Mouse (Mus musculus): Measurements from ENCODE around the gene Hist1h4f. TPM values are rescaled to one million over a fixed set of nuclear protein-coding genes. Genes with fewer than 3 reads are reported as not detected.

Hist1h4f gene
- polyA plus RNA-seq (2014; fragmentation: Illumina TruSeq; extraction: RNeasy Lipid Tissue Mini Kit (QIAGEN cat#74804)) = not detected

GRCm38 (mm10) chr13:23551146-23551834 is at the start of gene Hist1h4f:
Hist1h4f (minus strand) TSS chr13:23551648.

DNA sequence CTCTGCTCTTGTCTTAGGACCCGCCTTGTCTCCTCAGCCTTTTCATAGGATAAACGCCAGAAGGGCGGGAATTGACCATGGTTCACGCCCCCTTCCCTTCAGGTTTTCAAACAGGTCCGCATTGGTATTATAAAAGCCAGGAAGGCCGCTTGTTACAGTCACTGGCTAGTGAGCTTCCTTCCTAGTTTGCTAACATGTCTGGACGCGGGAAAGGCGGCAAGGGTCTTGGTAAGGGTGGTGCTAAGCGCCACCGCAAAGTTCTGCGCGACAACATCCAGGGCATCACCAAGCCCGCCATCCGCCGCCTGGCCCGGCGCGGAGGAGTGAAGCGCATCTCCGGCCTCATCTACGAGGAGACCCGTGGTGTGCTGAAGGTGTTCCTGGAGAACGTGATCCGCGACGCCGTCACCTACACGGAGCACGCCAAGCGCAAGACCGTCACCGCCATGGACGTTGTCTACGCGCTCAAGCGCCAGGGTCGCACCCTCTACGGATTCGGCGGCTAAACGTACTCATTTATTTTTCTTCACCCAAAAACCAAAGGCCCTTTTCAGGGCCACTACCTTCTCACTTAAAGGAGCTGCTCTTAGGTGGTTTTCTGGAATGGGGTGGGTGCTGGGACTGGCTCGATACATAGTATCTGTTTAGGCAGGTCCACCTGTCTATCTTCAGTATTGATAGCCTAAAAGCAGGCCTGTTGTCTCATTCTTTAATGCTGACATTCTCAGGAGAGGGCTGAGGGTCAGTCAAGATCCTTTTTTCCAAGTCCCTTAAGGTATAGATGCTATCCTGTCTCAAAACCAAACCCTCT is 30.2 kb upstream of the Hist1h4f start, which contains the start of gene Hist1h4d:
Hist1h4d (plus strand) TSS at position 191 of the 811 bp plus-strand sequence.

DNA sequence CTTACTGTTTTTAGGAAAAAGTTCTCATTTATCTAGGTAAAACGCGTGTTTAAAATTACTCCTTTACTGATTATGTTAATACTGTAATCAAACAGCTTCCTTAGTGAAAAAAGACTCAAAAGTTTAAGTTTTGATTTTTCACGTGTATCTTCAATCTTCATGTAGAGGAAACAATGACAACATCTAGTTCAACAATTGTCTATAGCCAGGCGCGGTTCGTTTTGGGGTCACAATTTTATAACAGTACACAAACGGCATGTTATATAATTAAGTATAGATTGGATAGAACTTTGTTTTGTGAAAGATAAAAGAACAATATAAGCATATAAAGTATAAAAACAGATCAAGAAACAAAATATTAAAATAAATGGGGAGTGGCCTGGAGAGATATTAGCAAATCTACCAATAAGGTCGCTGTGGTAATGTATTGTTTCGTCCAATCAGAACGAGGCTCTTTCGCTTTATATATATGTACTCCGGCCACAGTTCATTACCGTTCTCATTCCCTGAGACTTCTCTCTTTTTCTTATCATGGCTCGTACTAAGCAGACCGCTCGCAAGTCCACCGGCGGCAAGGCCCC is 23.9 kb upstream of the Hist1h4f start, which contains the start of gene Hist1h3d:
Hist1h3d (plus strand) TSS at position 493 of the 581 bp plus-strand sequence.

GRCm38 (mm10) chr13:23573898-23574524 is 22.6 kb upstream of the Hist1h4f start, which contains the start of the genes Hist1h2bf and Hist1h2ad:
Hist1h2bf (minus strand) TSS chr13:23574196.
Hist1h2ad (plus strand) TSS chr13:23574381.

GRCm38 (mm10) chr13:23571022-23571503 is 19.6 kb upstream of the Hist1h4f start, which contains the start of the genes Hist1h2ae and Hist1h2bg:
Hist1h2ae (minus strand) TSS chr13:23571220.
Hist1h2bg (plus strand) TSS chr13:23571396.

DNA sequence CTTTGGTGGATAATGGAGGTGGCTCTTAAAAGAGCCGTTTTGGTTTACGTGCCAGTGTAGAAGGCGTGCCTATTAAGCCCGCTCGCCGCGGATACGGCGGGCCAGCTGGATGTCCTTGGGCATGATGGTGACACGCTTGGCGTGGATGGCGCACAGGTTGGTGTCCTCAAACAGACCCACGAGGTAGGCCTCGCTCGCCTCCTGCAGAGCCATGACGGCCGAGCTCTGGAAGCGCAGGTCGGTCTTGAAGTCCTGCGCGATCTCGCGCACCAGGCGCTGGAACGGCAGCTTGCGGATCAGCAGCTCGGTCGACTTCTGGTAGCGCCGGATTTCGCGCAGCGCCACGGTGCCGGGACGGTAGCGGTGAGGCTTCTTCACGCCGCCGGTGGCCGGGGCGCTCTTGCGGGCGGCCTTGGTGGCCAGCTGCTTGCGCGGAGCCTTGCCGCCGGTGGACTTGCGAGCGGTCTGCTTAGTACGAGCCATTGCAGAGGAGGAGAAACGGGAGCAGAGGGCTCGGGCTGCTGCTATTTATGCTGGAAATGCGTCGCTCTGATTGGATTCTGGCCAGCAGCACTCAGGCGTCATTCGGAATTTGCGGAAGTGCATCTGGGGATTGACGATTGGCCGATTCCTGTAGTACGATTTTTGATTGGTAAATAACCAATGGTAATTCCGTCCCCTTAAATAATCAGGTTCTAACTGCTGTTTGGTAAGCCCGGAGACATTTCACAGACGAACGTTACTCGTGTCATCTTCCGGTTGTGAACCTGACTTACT is 10.6 kb upstream of the Hist1h4f start, which contains the start of gene Hist1h3e:
Hist1h3e (minus strand) TSS at position 487 of the 777 bp plus-strand sequence.

DNA sequence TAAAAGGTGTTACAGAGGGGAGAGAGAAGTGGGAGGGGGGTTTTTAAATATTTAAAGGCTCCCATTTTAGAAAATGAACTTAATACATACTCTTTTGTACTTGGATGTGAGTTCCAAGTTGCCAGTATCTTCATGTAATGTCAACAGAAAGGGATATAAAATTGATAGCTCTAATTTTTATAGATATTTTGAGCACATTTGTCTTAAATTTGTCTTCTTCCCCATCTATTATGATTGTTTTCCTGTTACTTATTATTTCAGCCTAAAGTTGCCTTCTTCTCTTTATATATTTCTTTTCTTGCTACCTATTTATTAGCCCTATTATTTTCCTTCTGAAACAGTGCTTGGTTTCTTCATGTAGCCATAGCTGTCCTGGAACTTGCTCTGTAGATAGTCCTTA is 1.5 kb upstream of the Hist1h4f start, which contains the start of gene Hist1h1d:
Hist1h1d (plus strand) TSS at position 301 of the 400 bp plus-strand sequence.

GRCm38 (mm10) chr13:23543965-23544786 is 7.3 kb downstream of the Hist1h4f start, which contains the start of gene Hist1h3f:
Hist1h3f (plus strand) TSS chr13:23544052.

DNA sequence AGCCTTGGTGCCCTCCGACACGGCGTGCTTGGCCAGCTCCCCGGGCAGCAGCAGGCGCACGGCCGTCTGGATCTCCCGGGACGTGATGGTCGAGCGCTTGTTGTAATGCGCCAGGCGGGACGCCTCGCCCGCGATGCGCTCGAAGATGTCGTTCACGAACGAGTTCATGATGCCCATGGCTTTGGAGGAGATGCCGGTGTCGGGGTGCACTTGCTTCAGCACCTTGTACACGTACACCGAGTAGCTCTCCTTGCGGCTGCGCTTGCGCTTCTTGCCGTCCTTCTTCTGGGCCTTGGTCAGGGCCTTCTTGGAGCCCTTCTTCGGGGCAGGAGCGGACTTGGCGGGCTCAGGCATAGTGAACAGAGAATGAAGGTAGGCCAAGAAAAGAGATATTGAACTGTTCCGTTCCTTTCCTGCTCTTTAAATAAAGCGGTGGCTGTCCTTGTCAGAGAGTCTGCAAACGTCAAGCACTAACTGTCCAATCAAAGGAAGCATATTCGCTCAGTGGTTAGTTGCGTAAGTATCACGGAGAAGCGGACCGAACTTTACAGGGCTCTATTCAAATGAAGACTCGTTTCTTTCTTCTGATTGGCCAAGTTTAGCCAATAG is 8.3 kb downstream of the Hist1h4f start, which contains the start of gene Hist1h2bh:
Hist1h2bh (minus strand) TSS at position 394 of the 609 bp plus-strand sequence.

DNA sequence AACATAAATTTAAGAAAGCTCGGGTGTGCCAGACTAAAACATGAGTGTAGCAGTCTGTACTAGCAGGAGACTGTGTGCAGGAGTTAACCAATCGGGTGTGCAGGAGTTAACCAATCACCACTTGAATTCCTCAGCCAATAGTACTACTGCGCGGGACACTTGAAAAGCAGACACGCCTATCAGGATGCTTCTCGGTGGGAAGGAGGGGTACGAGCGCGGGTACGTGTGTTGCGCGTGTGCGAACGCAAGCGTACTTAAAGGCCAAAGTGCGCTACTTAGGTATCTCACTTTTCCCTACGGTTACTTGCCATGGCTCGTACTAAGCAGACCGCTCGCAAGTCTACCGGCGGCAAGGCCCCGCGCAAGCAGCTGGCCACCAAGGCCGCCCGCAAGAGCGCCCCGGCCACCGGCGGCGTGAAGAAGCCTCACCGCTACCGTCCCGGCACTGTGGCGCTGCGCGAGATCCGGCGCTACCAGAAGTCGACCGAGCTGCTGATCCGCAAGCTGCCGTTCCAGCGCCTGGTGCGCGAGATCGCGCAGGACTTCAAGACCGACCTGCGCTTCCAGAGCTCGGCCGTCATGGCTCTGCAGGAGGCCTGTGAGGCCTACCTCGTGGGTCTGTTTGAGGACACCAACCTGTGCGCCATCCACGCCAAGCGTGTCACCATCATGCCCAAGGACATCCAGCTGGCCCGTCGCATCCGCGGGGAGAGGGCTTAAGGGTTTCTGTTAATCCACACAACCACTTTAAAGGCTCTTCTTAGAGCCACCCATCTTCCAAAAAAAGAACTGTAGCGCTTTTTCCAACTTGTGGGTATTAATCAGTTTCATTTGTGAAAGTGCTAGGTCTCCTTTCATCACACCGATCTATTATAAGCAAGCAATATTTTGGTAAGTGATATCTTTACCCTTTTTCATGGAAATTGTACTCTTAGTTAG is 16.0 kb downstream of the Hist1h4f start, which contains the start of gene Hist1h3g:
Hist1h3g (plus strand) TSS at position 286 of the 939 bp plus-strand sequence.

GRCm38 (mm10) chr13:23533560-23534367 is 17.7 kb downstream of the Hist1h4f start, which contains the start of gene Hist1h2af:
Hist1h2af (plus strand) TSS chr13:23533906.

GRCm38 (mm10) chr13:23530901-23531875 is 20.3 kb downstream of the Hist1h4f start, which contains the start of gene Hist1h4h:
Hist1h4h (plus strand) TSS chr13:23531050.

